21 mouse cellular contexts compared by ENCODE assay signal in the genomic region with DNA sequence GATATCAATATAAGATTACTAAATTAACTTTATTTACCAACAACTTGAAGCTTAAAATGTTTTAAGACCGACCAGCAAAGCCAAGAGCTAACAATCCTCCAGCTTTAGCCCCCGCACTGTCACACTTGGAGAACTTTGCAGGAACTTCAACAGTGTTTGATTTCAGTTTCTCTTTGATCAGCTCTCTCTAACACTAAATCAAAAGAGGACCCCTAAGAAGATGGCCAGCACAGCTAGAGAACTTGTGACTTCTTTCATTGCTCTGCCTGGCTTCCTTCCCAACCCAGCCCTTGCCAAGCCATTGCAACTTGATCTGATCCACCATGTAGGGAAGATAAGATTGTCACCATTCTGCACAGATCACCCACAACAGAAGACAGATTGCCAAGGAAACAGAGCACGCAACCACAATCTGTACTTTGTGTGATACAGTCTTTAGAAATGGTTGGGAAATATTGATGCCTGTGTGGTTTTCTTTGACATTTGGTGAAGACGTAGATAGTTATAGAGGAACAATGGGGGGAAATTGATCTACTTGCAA. TPM values are rescaled to one million over a fixed set of nuclear protein-coding genes. Genes with fewer than 3 reads are reported as not detected.
DNase-seq lines count a peak whose midpoint lies in the region; ATAC-seq and TF ChIP-seq lines count a peak whose summit lies in the region.
"Had no signal": no experiment of that assay in that cellular context is flagged by ENCODE, and none has a peak within 500 bp of the region (broad histone marks: within the 10 kb centered on the region; RNA-seq: fewer than 3 reads in every experiment).

No protein-coding gene starts in this region.

- no peak overlapping the region for H3K4me2 ChIP-seq in kidney, embryonic 15.5 days
- H3K4me2 ChIP-seq: embryonic facial prominence, embryonic 15.5 days; hindbrain, embryonic 14.5 days; midbrain, embryonic 12.5 days had no signal

- H3K27ac ChIP-seq in kidney, embryonic 15.5 days, result no peak overlapping the region
- H3K27ac ChIP-seq in kidney, adult 2 months (ENCODE audit: insufficient read depth, low read depth, low read length), result no peak overlapping the region
- H3K27ac ChIP-seq: embryonic facial prominence, embryonic 15.5 days; hindbrain, embryonic 14.5 days; limb, embryonic 10.5 days; midbrain, embryonic 12.5 days had no signal

- no peak for TF ChIP-seq POLR2A in kidney, adult 2 months (IDR thresholded peaks at IDR 0.05; ENCODE audit: low read depth, low read length)

- peak; percentile 78 for ATAC-seq in kidney, embryonic 15.5 days (replicated peaks; ENCODE audit: low FRiP score)
- ATAC-seq: forebrain, embryonic 16.5 days; inflammation-experienced regulatory T-cells, adult 6 months; lung, postnatal 0 days had no signal

- no peaks in the 10 kb centered on the region for H3K27me3 ChIP-seq in kidney, embryonic 15.5 days
- H3K27me3 ChIP-seq in kidney, adult 2 months (replicated peaks; ENCODE audit: control insufficient read depth, insufficient read depth, low read length), result no peaks in the 10 kb centered on the region
- H3K27me3 ChIP-seq: embryonic facial prominence, embryonic 15.5 days; midbrain, embryonic 12.5 days had no signal

- DNase-seq in kidney, adult 2 months, result no peak
- peak; percentile 14 for DNase-seq in CD4-positive helper T cell, adult 2 months (ENCODE audit: low read depth, low spot score)
- DNase-seq in adipocyte (ENCODE audit: low spot score), result peak; percentile 57
- DNase-seq in naive thymus-derived CD4-positive, alpha-beta T cell, adult 2 months (ENCODE audit: low read depth), result peak; percentile 30
- no peak for DNase-seq in yolk sac, embryonic 10.5 days (ENCODE audit: low spot score)
- no peak for DNase-seq in urinary bladder, postnatal 25 days (ENCODE audit: low spot score)
- DNase-seq: adrenal gland, adult 8-10 months; cerebellum, adult 2 months; cerebellum, postnatal 25 days; heart, postnatal 4 days; kidney, adult 9 months; thymus, adult 18-20 months; thymus, postnatal 4 days had no signal

- no peak overlapping the region for H3K4me3 ChIP-seq in kidney, embryonic 15.5 days (replicated peaks)
- H3K4me3 ChIP-seq in kidney, adult 2 months (ENCODE audit: insufficient read depth, low read depth, low read length), result no peak overlapping the region
- H3K4me3 ChIP-seq: embryonic facial prominence, embryonic 15.5 days; limb, embryonic 10.5 days; midbrain, embryonic 12.5 days had no signal

- H3K9ac ChIP-seq in kidney, embryonic 15.5 days, result no peak overlapping the region
- H3K9ac ChIP-seq: embryonic facial prominence, embryonic 15.5 days; hindbrain, embryonic 14.5 days; midbrain, embryonic 12.5 days had no signal

- no peaks in the 10 kb centered on the region for H3K36me3 ChIP-seq in kidney, embryonic 15.5 days
- no peaks in the 10 kb centered on the region for H3K36me3 ChIP-seq in kidney, adult 2 months (ENCODE audit: control insufficient read depth, insufficient read depth, low read length)
- H3K36me3 ChIP-seq: embryonic facial prominence, embryonic 15.5 days; limb, embryonic 10.5 days; midbrain, embryonic 12.5 days had no signal

- no peaks in the 10 kb centered on the region for H3K9me3 ChIP-seq in kidney, embryonic 15.5 days (replicated peaks)
- H3K9me3 ChIP-seq: embryonic facial prominence, embryonic 15.5 days; limb, embryonic 10.5 days; midbrain, embryonic 12.5 days had no signal

- TF ChIP-seq CTCF in kidney, adult 2 months (conservative IDR thresholded peaks at IDR 0.05; ENCODE audit: insufficient read depth, insufficient read length, low read depth, low read length), result no peak

- WGBS in kidney, embryonic 15.5 days, result 50% methylated on average over 4 of the region's 4 CpGs
- WGBS in kidney, adult 2 months, result 82% methylated on average over 4 of the region's 4 CpGs

- peaks cover 3% of the 10 kb centered on the region; the same call in 1 of the 2 replicates for H3K4me1 ChIP-seq in kidney, embryonic 15.5 days
- no peaks in the 10 kb centered on the region for H3K4me1 ChIP-seq in kidney, adult 2 months (ENCODE audit: control insufficient read depth, insufficient read depth, low read length)
- H3K4me1 ChIP-seq: embryonic facial prominence, embryonic 15.5 days; limb, embryonic 10.5 days; midbrain, embryonic 12.5 days had no signal

RNA-seq across cellular contexts. Expression of a gene that starts 17.9 kb away (rescaled TPM):
- polyA plus RNA-seq in kidney, embryonic 15.5 days (2015; fragmentation: Nextera tagmentation; extraction: Ambion mirVana), result 45.8 and 46.6 TPM in 2 replicates
- 62.6 and 64.5 TPM in 2 replicates for polyA plus RNA-seq in kidney, adult 2 months (2012; rRNA removed)

Comparison
In these comparisons a context has a peak if more than half of its experiments do, and no peak if none do; other contexts are left out.
1. DNase-seq: peak in CD4-positive helper T cell, adult 2 months (single experiment), adipocyte (single experiment) and naive thymus-derived CD4-positive, alpha-beta T cell, adult 2 months (single experiment); none in kidney, adult 2 months (single experiment), yolk sac, embryonic 10.5 days (single experiment) and urinary bladder, postnatal 25 days (single experiment).